Mouse (Mus musculus): ENCODE measurements around the gene Sirpa.

DNA sequence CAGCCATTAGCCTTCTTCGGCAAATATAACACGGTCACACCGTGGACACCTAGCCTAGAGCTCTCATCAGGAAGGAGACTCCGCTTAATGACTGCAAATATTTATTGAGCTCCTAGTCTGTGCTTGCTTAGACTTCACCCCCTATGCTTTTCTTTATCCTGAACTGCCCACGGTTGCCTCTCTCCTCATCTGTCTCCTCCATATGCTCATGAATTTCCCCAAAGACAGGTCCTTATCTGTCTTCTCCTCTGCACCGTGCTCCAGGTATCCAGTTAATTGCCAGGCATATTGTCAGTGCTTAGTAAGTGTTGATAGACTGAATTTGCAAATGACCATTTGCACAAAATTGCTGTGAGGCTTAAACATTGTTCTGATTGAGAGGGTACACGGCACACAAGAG is 23.5 kb upstream of the Sirpa start:
- TF ChIP-seq CTCF (IDR thresholded peaks at IDR 0.05; ENCODE audit: control insufficient read depth, insufficient read depth, low read length) (no peak), POLR2A (IDR thresholded peaks at IDR 0.05; ENCODE audit: borderline replicate concordance, control insufficient read depth, low read depth, low read length) (no peak)
